Mouse (Mus musculus) bone marrow, adult 2 months (tissue): Measurements from ENCODE around the gene Mef2b.

ENCODE experiments used
- CTCF ChIP-seq: fragments of 200-500 bp; IDR thresholded peaks from 2 replicates; pipeline ENCODE4 v1.5.1; 2011; ENCODE audit warnings: low read length, control low read depth; ENCODE audit not compliant: control insufficient read depth, insufficient read depth
- POLR2A ChIP-seq: fragments of 200-500 bp; IDR thresholded peaks from 2 replicates; pipeline ENCODE4 v1.6.1; 2011; ENCODE audit warnings: low read depth, mild to moderate bottlenecking, control low read depth, low read length, borderline replicate concordance; ENCODE audit not compliant: control insufficient read depth

DNA sequence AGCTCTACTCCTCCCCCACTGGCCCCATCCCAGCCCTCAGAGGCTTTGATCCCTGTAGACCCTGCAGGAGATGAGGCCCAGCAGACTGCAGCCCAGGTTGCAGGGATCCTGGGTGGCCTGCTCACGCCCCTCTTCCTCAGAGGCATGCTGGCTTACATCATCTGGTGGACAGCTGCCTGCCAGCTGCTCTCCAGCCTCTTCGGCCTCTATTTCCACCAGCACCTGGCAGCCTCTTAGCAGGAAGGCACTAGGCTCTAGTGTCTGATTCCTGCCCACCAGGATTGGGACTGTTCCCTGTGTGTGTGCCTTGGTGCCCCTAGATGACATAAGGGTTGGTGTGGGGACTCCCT, 42.4 kb downstream of the Mef2b start:
- no peak for TF ChIP-seq CTCF
- no peak for TF ChIP-seq POLR2A
